Mouse (Mus musculus) left cerebral cortex, adult 8-10 months (tissue): ENCODE measurements at regions not wholly inside any gene's neighbourhood (a gene's known extent, or its start where the extent isn't known, plus 50 kb on each side); places are given as distances from the start of the nearest gene placed in this dataset.

Experiments used
- DNase-seq, 2 experiments: peaks; one replicate each; pipeline ENCODE4 v3.0.0; 2022; ENCODE audit warnings: low spot score in 2 of 2

- DNase-seq, result no peak
Measured at GRCm38 (mm10) chr11:117589006-117589405, 65.1 kb upstream of the Tnrc6c start.

GRCm38 (mm10) chr11:117589422-117589821, 64.7 kb upstream of the Tnrc6c start:
- no peak for DNase-seq

GRCm38 (mm10) chr11:117592570-117592969, 61.5 kb upstream of the Tnrc6c start:
- no peak for DNase-seq

GRCm38 (mm10) chr11:117596201-117596600, 57.9 kb upstream of the Tnrc6c start:
- DNase-seq, result no peak

- no peak for DNase-seq
Measured at GRCm38 (mm10) chr11:117597754-117598153, 56.3 kb upstream of the Tnrc6c start.

- peak in 1 of 2 experiments; percentile 70 for DNase-seq
Measured at GRCm38 (mm10) chr11:117598170-117598583, 55.9 kb upstream of the Tnrc6c start.

- DNase-seq, result no peak
Measured at GRCm38 (mm10) chr11:117598610-117599009, 55.5 kb upstream of the Tnrc6c start.

GRCm38 (mm10) chr11:117599049-117599787, 54.9 kb upstream of the Tnrc6c start:
- DNase-seq, result no peak

- no peak for DNase-seq
Measured at GRCm38 (mm10) chr11:117599788-117600263, 54.3 kb upstream of the Tnrc6c start.

GRCm38 (mm10) chr11:117601147-117601546, 52.9 kb upstream of the Tnrc6c start:
- no peak for DNase-seq

GRCm38 (mm10) chr11:117604019-117604418, 50.1 kb upstream of the Tnrc6c start:
- no peak for DNase-seq
